ENCODE assay signal across 29 mouse cellular contexts in the genomic region with DNA sequence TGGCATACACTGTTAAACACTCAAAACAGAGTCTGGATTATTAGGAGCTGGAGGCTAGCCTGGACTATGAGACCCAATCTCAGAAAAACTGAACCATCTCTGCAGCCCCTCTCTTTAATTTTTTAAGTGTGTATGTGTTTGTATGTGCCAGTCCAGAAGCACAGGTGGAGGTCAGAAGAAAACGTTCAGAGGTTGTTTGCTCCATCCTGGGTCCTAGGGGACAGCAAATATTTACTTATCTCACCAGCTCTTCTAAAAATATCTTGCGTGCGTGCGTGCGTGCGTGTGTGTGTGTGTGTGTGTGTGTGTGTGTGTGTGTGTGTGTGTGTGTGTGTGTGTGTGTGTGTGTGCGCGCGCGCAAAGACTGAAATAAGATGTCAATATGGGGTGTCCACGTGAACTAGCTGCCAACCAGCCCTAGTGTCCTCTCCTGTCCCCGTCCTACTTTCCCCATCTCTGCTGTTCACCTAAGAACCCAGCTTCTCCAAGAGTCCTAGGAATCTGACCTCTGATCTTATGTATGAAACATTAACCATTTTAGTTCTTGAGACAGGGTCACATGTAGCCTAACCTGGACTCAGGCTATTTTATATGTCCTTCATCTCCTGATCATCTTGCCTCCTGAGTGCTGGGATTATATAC. TPM values are rescaled to one million over a fixed set of nuclear protein-coding genes. Genes with fewer than 3 reads are reported as not detected.
A peak's percentile ranks its signal among the peaks of the same experiment; 100 is the strongest.
DNase-seq lines count a peak whose midpoint lies in the region; ATAC-seq and TF ChIP-seq lines count a peak whose summit lies in the region.
"Had no signal": no experiment of that assay in that cellular context is flagged by ENCODE, and none has a peak within 500 bp of the region (broad histone marks: within the 10 kb centered on the region; RNA-seq: fewer than 3 reads in every experiment).

No protein-coding gene starts in this region.

- H3K9me3 ChIP-seq in liver, embryonic 16.5 days (replicated peaks; ENCODE audit: control insufficient read depth, low read length): no peaks in the 10 kb centered on the region
- no peaks in the 10 kb centered on the region for H3K9me3 ChIP-seq in hindbrain, embryonic 16.5 days (ENCODE audit: control insufficient read depth, low read length)
- H3K9me3 ChIP-seq: embryonic facial prominence, embryonic 10.5 days; embryonic facial prominence, embryonic 15.5 days; forebrain, embryonic 12.5 days; heart, embryonic 13.5 days; intestine, embryonic 15.5 days; liver, embryonic 13.5 days; midbrain, embryonic 13.5 days; neural tube, embryonic 13.5 days had no signal

- WGBS in kidney, adult 2 months: 57% methylated on average over 11 of the region's 12 CpGs
- WGBS in liver, embryonic 16.5 days (ENCODE audit: insufficient replicate concordance): 73% methylated on average over 12 of the region's 12 CpGs
- WGBS in hindbrain, embryonic 16.5 days: 86% methylated on average over 12 of the region's 12 CpGs

- peak overlapping the region; percentile 25; the same call in 1 of the 2 replicates for H3K27ac ChIP-seq in kidney, adult 2 months (ENCODE audit: insufficient read depth, low read depth, low read length)
- peak overlapping the region; percentile 65 for H3K27ac ChIP-seq in liver, embryonic 16.5 days (ENCODE audit: low read length)
- H3K27ac ChIP-seq in hindbrain, embryonic 16.5 days (ENCODE audit: low read depth, low read length): no peak overlapping the region
- H3K27ac ChIP-seq: embryonic facial prominence, embryonic 10.5 days; embryonic facial prominence, embryonic 15.5 days; forebrain, embryonic 12.5 days; heart, embryonic 13.5 days; hindbrain, postnatal 0 days; intestine, embryonic 15.5 days; liver, embryonic 13.5 days; macrophage; midbrain, embryonic 13.5 days; neural tube, embryonic 13.5 days; stomach, postnatal 0 days had no signal

- no peak for TF ChIP-seq CTCF in kidney, adult 2 months (conservative IDR thresholded peaks at IDR 0.05; ENCODE audit: insufficient read depth, insufficient read length, low read depth, low read length)

- no peak overlapping the region for H3K4me3 ChIP-seq in kidney, adult 2 months (ENCODE audit: insufficient read depth, low read depth, low read length)
- H3K4me3 ChIP-seq in liver, embryonic 16.5 days (ENCODE audit: low read depth, low read length): no peak overlapping the region
- H3K4me3 ChIP-seq in hindbrain, embryonic 16.5 days (ENCODE audit: low read length): no peak overlapping the region
- H3K4me3 ChIP-seq: embryonic facial prominence, embryonic 10.5 days; embryonic facial prominence, embryonic 15.5 days; forebrain, embryonic 12.5 days; heart, embryonic 13.5 days; intestine, embryonic 15.5 days; liver, embryonic 13.5 days; midbrain, embryonic 13.5 days; neural tube, embryonic 13.5 days had no signal

- H3K4me1 ChIP-seq in kidney, adult 2 months (ENCODE audit: control insufficient read depth, insufficient read depth, low read length): peaks cover 5% of the 10 kb centered on the region; the same call in 1 of the 2 replicates
- H3K4me1 ChIP-seq in liver, embryonic 16.5 days (ENCODE audit: control insufficient read depth, low read depth, low read length): no peaks in the 10 kb centered on the region; the same call in 1 of the 2 replicates
- no peaks in the 10 kb centered on the region for H3K4me1 ChIP-seq in hindbrain, embryonic 16.5 days (ENCODE audit: control insufficient read depth, insufficient read depth, low read depth, low read length)
- H3K4me1 ChIP-seq: embryonic facial prominence, embryonic 10.5 days; embryonic facial prominence, embryonic 15.5 days; heart, embryonic 13.5 days; intestine, embryonic 15.5 days had no signal

- peak; percentile 10 for DNase-seq in CD4-positive, CD25-positive, alpha-beta regulatory T cell, adult 2 months (ENCODE audit: low read depth, low spot score)
- DNase-seq in kidney, adult 2 months: peak; percentile 64
- DNase-seq in kidney, postnatal 4 days: no peak
- DNase-seq in kidney, postnatal 36 days: peak; percentile 22 to 54
- no peak for DNase-seq in kidney, adult 11 months
- DNase-seq: adrenal gland, postnatal 10 days; cerebellum, adult 8-10 months; cerebellum, postnatal 25 days; gastrocnemius, postnatal 14 days; heart, postnatal 14 days; liver, embryonic 13.5 days; right cerebral cortex, postnatal 4 days; thymus, adult 18-20 months; thymus, postnatal 25 days had no signal

- no peaks in the 10 kb centered on the region for H3K27me3 ChIP-seq in kidney, adult 2 months (replicated peaks; ENCODE audit: control insufficient read depth, insufficient read depth, low read length)
- no peaks in the 10 kb centered on the region for H3K27me3 ChIP-seq in liver, embryonic 16.5 days (ENCODE audit: control insufficient read depth, insufficient read depth, low read depth, low read length)
- H3K27me3 ChIP-seq in hindbrain, embryonic 16.5 days (replicated peaks; ENCODE audit: control insufficient read depth, insufficient read depth, low read length): no peaks in the 10 kb centered on the region
- H3K27me3 ChIP-seq: embryonic facial prominence, embryonic 15.5 days; forebrain, embryonic 12.5 days; heart, embryonic 13.5 days; intestine, embryonic 15.5 days; liver, embryonic 13.5 days; midbrain, embryonic 13.5 days; neural tube, embryonic 13.5 days; Patski had no signal

- no peak for TF ChIP-seq POLR2A in kidney, adult 2 months (IDR thresholded peaks at IDR 0.05; ENCODE audit: low read depth, low read length)

- no peak overlapping the region for H3K9ac ChIP-seq in liver, embryonic 16.5 days (ENCODE audit: low read depth, low read length)
- H3K9ac ChIP-seq in hindbrain, embryonic 16.5 days (ENCODE audit: low read depth, low read length): no peak overlapping the region
- H3K9ac ChIP-seq: embryonic facial prominence, embryonic 15.5 days; forebrain, embryonic 12.5 days; heart, embryonic 13.5 days; intestine, embryonic 15.5 days; liver, embryonic 13.5 days; midbrain, embryonic 13.5 days; neural tube, embryonic 13.5 days had no signal

- ATAC-seq in CD4-positive, CD25-positive, alpha-beta regulatory T cell, adult 4 months: no peak
- ATAC-seq in liver, embryonic 16.5 days (ENCODE audit: low read depth): peak; percentile 77
- ATAC-seq in hindbrain, embryonic 16.5 days: no peak
- ATAC-seq: hindbrain, postnatal 0 days; intestine, embryonic 15.5 days; lung, postnatal 0 days; midbrain, embryonic 13.5 days; Patski had no signal

- peaks cover 10% of the 10 kb centered on the region for H3K36me3 ChIP-seq in kidney, adult 2 months (ENCODE audit: control insufficient read depth, insufficient read depth, low read length)
- peaks cover 52% of the 10 kb centered on the region for H3K36me3 ChIP-seq in liver, embryonic 16.5 days (ENCODE audit: control insufficient read depth, insufficient read depth)
- peaks cover 17% of the 10 kb centered on the region for H3K36me3 ChIP-seq in hindbrain, embryonic 16.5 days (ENCODE audit: control insufficient read depth, insufficient read depth, low read length)

- H3K4me2 ChIP-seq in liver, embryonic 16.5 days (ENCODE audit: low read depth, low read length): no peak overlapping the region
- no peak overlapping the region for H3K4me2 ChIP-seq in hindbrain, embryonic 16.5 days (ENCODE audit: low read length)
- H3K4me2 ChIP-seq: embryonic facial prominence, embryonic 15.5 days; forebrain, embryonic 12.5 days; heart, embryonic 13.5 days; intestine, embryonic 15.5 days; liver, embryonic 13.5 days; midbrain, embryonic 13.5 days; neural tube, embryonic 13.5 days had no signal

RNA-seq across cellular contexts. Expression of gene Rbm4b, which starts 11.3 kb away (rescaled TPM):
- polyA plus RNA-seq in CD4-positive, CD25-positive, alpha-beta regulatory T cell, adult 4 months (2017; shearing (Covaris generic)): 100 to 1,000 TPM; 105 to 151 TPM
- 12.8 TPM in 2 replicates for polyA plus RNA-seq in kidney, adult 2 months (2012; rRNA removed)
- polyA plus RNA-seq in liver, embryonic 16.5 days (2015; fragmentation: Nextera tagmentation; extraction: Ambion mirVana): 17.6 and 18.3 TPM in 2 replicates
- 124 and 127 TPM in 2 replicates for polyA plus RNA-seq in hindbrain, embryonic 16.5 days (2015; fragmentation: Nextera tagmentation; extraction: Ambion mirVana)

RNA-seq across cellular contexts. Expression of gene Rbm4, which starts 26.1 kb away (rescaled TPM):
- 10 to 100 TPM; 27.9 to 49.0 TPM for polyA plus RNA-seq in CD4-positive, CD25-positive, alpha-beta regulatory T cell, adult 4 months (2017; shearing (Covaris generic))
- polyA plus RNA-seq in kidney, adult 2 months (2012; rRNA removed): 44.6 and 47.5 TPM in 2 replicates
- 28.3 and 29.2 TPM in 2 replicates for polyA plus RNA-seq in liver, embryonic 16.5 days (2015; fragmentation: Nextera tagmentation; extraction: Ambion mirVana)
- 67.2 and 73.6 TPM in 2 replicates for polyA plus RNA-seq in hindbrain, embryonic 16.5 days (2015; fragmentation: Nextera tagmentation; extraction: Ambion mirVana)

RNA-seq across cellular contexts. Expression of gene Gm21992, which starts 43.8 kb away (rescaled TPM):
- polyA plus RNA-seq in CD4-positive, CD25-positive, alpha-beta regulatory T cell, adult 4 months (2017; shearing (Covaris generic)): 10 to 100 TPM; 29.3 to 43.9 TPM
- polyA plus RNA-seq in kidney, adult 2 months (2012; rRNA removed): 22.3 and 32.0 TPM in 2 replicates
- polyA plus RNA-seq in liver, embryonic 16.5 days (2015; fragmentation: Nextera tagmentation; extraction: Ambion mirVana): 11.7 and 13.7 TPM in 2 replicates
- polyA plus RNA-seq in hindbrain, embryonic 16.5 days (2015; fragmentation: Nextera tagmentation; extraction: Ambion mirVana): 21.3 and 24.2 TPM in 2 replicates

RNA-seq across cellular contexts. Expression of gene Rbm14, which starts 43.8 kb away (rescaled TPM):
- 10 to 100 TPM; 22.1 to 53.5 TPM for polyA plus RNA-seq in CD4-positive, CD25-positive, alpha-beta regulatory T cell, adult 4 months (2017; shearing (Covaris generic))
- polyA plus RNA-seq in kidney, adult 2 months (2012; rRNA removed): 28.7 and 36.8 TPM in 2 replicates
- polyA plus RNA-seq in liver, embryonic 16.5 days (2015; fragmentation: Nextera tagmentation; extraction: Ambion mirVana): 39.1 and 41.2 TPM in 2 replicates
- 59.5 and 65.0 TPM in 2 replicates for polyA plus RNA-seq in hindbrain, embryonic 16.5 days (2015; fragmentation: Nextera tagmentation; extraction: Ambion mirVana)

RNA-seq across cellular contexts. Expression of gene Sptbn2, which starts 56.7 kb away (rescaled TPM):
- polyA plus RNA-seq in CD4-positive, CD25-positive, alpha-beta regulatory T cell, adult 4 months (2017; shearing (Covaris generic)): under 1 TPM; 0.13 to 0.18 TPM
- 11.0 and 12.0 TPM in 2 replicates for polyA plus RNA-seq in kidney, adult 2 months (2012; rRNA removed)
- polyA plus RNA-seq in liver, embryonic 16.5 days (2015; fragmentation: Nextera tagmentation; extraction: Ambion mirVana): 0.07 and 0.12 TPM in 2 replicates
- polyA plus RNA-seq in hindbrain, embryonic 16.5 days (2015; fragmentation: Nextera tagmentation; extraction: Ambion mirVana): 21.7 and 31.4 TPM in 2 replicates

Comparison
In these comparisons a context has a peak if more than half of its experiments do, and no peak if none do; other contexts are left out.
1. DNase-seq: peak in CD4-positive, CD25-positive, alpha-beta regulatory T cell, adult 2 months (single experiment), kidney, adult 2 months (single experiment) and kidney, postnatal 36 days (2 of 2); none in kidney, postnatal 4 days (0 of 2) and kidney, adult 11 months (single experiment).